Mouse (Mus musculus) heart, embryonic 12.5 days (tissue): Measurements from ENCODE around the gene Dalrd3. TPM values are rescaled to one million over a fixed set of nuclear protein-coding genes. Genes with fewer than 3 reads are reported as not detected.

ENCODE experiments used
- ATAC-seq: fragments of 200-750 bp; cut with Nextera tagmentation; 2 replicates; pipeline ENCODE4 v1.8.0; 2017; ENCODE audit warnings: moderate TSS enrichment, moderate library complexity; ENCODE audit not compliant: insufficient number of reproducible peaks, low FRiP score
- H3K27ac ChIP-seq: fragments of 300-500 bp; sonication (generic); 2 replicates; pipeline ENCODE4 v1.5.1; 2016; ENCODE audit warnings: mild to moderate bottlenecking, moderate library complexity; ENCODE audit not compliant: poor library complexity, severe bottlenecking
- H3K27me3 ChIP-seq: fragments of 300-500 bp; sonication (generic); replicated peaks from 2 replicates; pipeline ENCODE4 v1.6.1; 2016; ENCODE audit warnings: mild to moderate bottlenecking, moderate library complexity
- H3K36me3 ChIP-seq: fragments of 300-500 bp; sonication (generic); 2 replicates; pipeline ENCODE4 v1.6.1; 2016; ENCODE audit warnings: mild to moderate bottlenecking, moderate library complexity
- H3K4me1 ChIP-seq: fragments of 300-500 bp; sonication (generic); replicated peaks from 2 replicates; pipeline ENCODE4 v1.6.1; 2016; ENCODE audit warnings: mild to moderate bottlenecking
- H3K4me2 ChIP-seq: fragments of 300-500 bp; sonication (generic); 2 replicates; pipeline ENCODE4 v1.6.1; 2016; ENCODE audit warnings: mild to moderate bottlenecking, moderate library complexity
- H3K4me3 ChIP-seq: fragments of 300-500 bp; sonication (generic); 2 replicates; pipeline ENCODE4 v1.5.1; 2016; ENCODE audit warnings: mild to moderate bottlenecking
- H3K9ac ChIP-seq: fragments of 300-500 bp; sonication (generic); 2 replicates; pipeline ENCODE4 v1.6.1; 2016; ENCODE audit warnings: mild to moderate bottlenecking, moderate library complexity
- H3K9me3 ChIP-seq: fragments of 300-500 bp; sonication (generic); replicated peaks from 2 replicates; pipeline ENCODE4 v1.6.1; 2016; ENCODE audit warnings: mild to moderate bottlenecking, moderate library complexity
- WGBS: fragments of 180-500 bp; shearing (Covaris S2); methylation state at CpG from one replicate; pipeline ENCODE4 v1.1.7; 2016; 5-methylcytosine and 5-hydroxymethylcytosine counted together
- polyA plus RNA-seq: library from polyadenylated mRNA; unstranded; fragments of >200 nt; fragmentation: Nextera tagmentation; extraction: Ambion mirVana; gene quantifications from 2 replicates; pipeline ENCODE4 v1.2.1, GENCODE M21; 2016

The Dalrd3 gene
- polyA plus RNA-seq, 1 experiment from 2014 or later, result 91.4 TPM

GRCm38 (mm10) chr9:108573774-108574690 is 4.3 kb downstream of the Dalrd3 start:
- Histone ChIP-seq H3K4me2 (no peak overlapping the region), H3K4me1 (peaks cover 53% of the 10 kb centered on the region), H3K9ac (no peak overlapping the region), H3K4me3 (no peak overlapping the region), H3K27me3 (no peaks in the 10 kb centered on the region), H3K27ac (no peak overlapping the region), H3K36me3 (peaks cover 50% of the 10 kb centered on the region), H3K9me3 (no peaks in the 10 kb centered on the region)
- WGBS, result 54% methylated on average over 24 of the region's 26 CpGs
- no peak for ATAC-seq

- H3K27me3 ChIP-seq, result no peaks in the 10 kb centered on the region
- H3K9ac ChIP-seq, result peak overlapping the region; percentile 20; the same call in 1 of the 2 replicates
- H3K4me3 ChIP-seq, result no peak overlapping the region
- ATAC-seq, result no peak
- H3K4me1 ChIP-seq, result peaks cover 59% of the 10 kb centered on the region
- H3K27ac ChIP-seq, result no peak overlapping the region
- peaks cover 50% of the 10 kb centered on the region for H3K36me3 ChIP-seq
- WGBS, result 90% methylated on average over 12 of the region's 12 CpGs
- H3K4me2 ChIP-seq, result no peak overlapping the region
- no peaks in the 10 kb centered on the region for H3K9me3 ChIP-seq
Observed at GRCm38 (mm10) chr9:108574921-108575320, 5.2 kb downstream of the Dalrd3 start.

- H3K4me2 ChIP-seq, result no peak overlapping the region
- H3K36me3 ChIP-seq, result peaks cover 51% of the 10 kb centered on the region
- no peaks in the 10 kb centered on the region for H3K9me3 ChIP-seq
- H3K9ac ChIP-seq, result peak overlapping the region; percentile 20; the same call in 1 of the 2 replicates
- WGBS, result 87% methylated on average over 37 of the region's 37 CpGs
- no peaks in the 10 kb centered on the region for H3K27me3 ChIP-seq
- H3K27ac ChIP-seq, result no peak overlapping the region
- ATAC-seq, result no peak
- H3K4me3 ChIP-seq, result no peak overlapping the region
- peaks cover 54% of the 10 kb centered on the region for H3K4me1 ChIP-seq
Observed at GRCm38 (mm10) chr9:108575321-108576297, 5.9 kb downstream of the Dalrd3 start.

- H3K4me1 ChIP-seq, result peaks cover 50% of the 10 kb centered on the region
Observed at GRCm38 (mm10) chr9:108577025-108577424, 7.3 kb downstream of the Dalrd3 start.

GRCm38 (mm10) chr9:108577934-108578544 is 8.4 kb downstream of the Dalrd3 start:
- H3K36me3 ChIP-seq, result peaks cover 47% of the 10 kb centered on the region
- H3K27ac ChIP-seq, result peak overlapping the region; percentile 89
- peak overlapping the region; percentile 85 for H3K4me3 ChIP-seq
- H3K27me3 ChIP-seq, result no peaks in the 10 kb centered on the region
- H3K4me2 ChIP-seq, result peak overlapping the region; percentile 73
- no peak for ATAC-seq
- peak overlapping the region; percentile 92 for H3K9ac ChIP-seq
- H3K9me3 ChIP-seq, result no peaks in the 10 kb centered on the region
- H3K4me1 ChIP-seq, result peaks cover 56% of the 10 kb centered on the region
- WGBS, result 0% methylated on average over 24 of the region's 24 CpGs

More at GRCm38 (mm10) chr9:108577025-108577424, 7.3 kb downstream of the Dalrd3 start:
- H3K27me3 ChIP-seq, result no peaks in the 10 kb centered on the region
- H3K36me3 ChIP-seq, result peaks cover 51% of the 10 kb centered on the region
- no peak for ATAC-seq
- H3K4me3 ChIP-seq, result peak overlapping the region; percentile 85
- no peaks in the 10 kb centered on the region for H3K9me3 ChIP-seq
- WGBS, result 65% methylated on average over 6 of the region's 6 CpGs
- H3K4me2 ChIP-seq, result peak overlapping the region; percentile 73
- H3K27ac ChIP-seq, result no peak overlapping the region
- H3K9ac ChIP-seq, result peak overlapping the region; percentile 92

- Histone ChIP-seq H3K4me1 (peaks cover 59% of the 10 kb centered on the region), H3K27me3 (no peaks in the 10 kb centered on the region), H3K4me2 (peak within 1 kb of the TSS; percentile 73), H3K36me3 (peaks cover 41% of the 10 kb centered on the region), H3K9ac (peak within 1 kb of the TSS; percentile 92), H3K27ac (peak within 1 kb of the TSS; percentile 89), H3K9me3 (no peaks in the 10 kb centered on the region), H3K4me3 (peak within 1 kb of the TSS; percentile 85)
- WGBS, result 6% methylated on average over 51 of the region's 51 CpGs
- peak; percentile 96 for ATAC-seq
Observed at GRCm38 (mm10) chr9:108578545-108579343, 9.1 kb downstream of the Dalrd3 start, which contains the start of gene Wdr6. Gene Wdr6 (minus strand): TSS chr9:108578739.

- H3K27ac ChIP-seq, result peak overlapping the region; percentile 81
- peak overlapping the region; percentile 73 for H3K4me2 ChIP-seq
- peak overlapping the region; percentile 67 for H3K9ac ChIP-seq
- no peak for ATAC-seq
- WGBS, result 46% methylated on average over 5 of the region's 5 CpGs
- H3K9me3 ChIP-seq, result no peaks in the 10 kb centered on the region
- H3K36me3 ChIP-seq, result peaks cover 41% of the 10 kb centered on the region
- H3K27me3 ChIP-seq, result no peaks in the 10 kb centered on the region
- peak overlapping the region; percentile 85 for H3K4me3 ChIP-seq
- H3K4me1 ChIP-seq, result peaks cover 58% of the 10 kb centered on the region
Observed at GRCm38 (mm10) chr9:108579344-108579690, 9.6 kb downstream of the Dalrd3 start.

- Histone ChIP-seq H3K9me3 (no peaks in the 10 kb centered on the region), H3K9ac (peak overlapping the region; percentile 50; the same call in 1 of the 2 replicates), H3K36me3 (no peaks in the 10 kb centered on the region), H3K4me1 (peaks cover 54% of the 10 kb centered on the region), H3K4me2 (peak overlapping the region; percentile 63), H3K27me3 (no peaks in the 10 kb centered on the region), H3K27ac (peak overlapping the region; percentile 93), H3K4me3 (peak overlapping the region; percentile 33)
- ATAC-seq, result peak; percentile 92
- WGBS, result 2% methylated on average over 14 of the region's 14 CpGs
Observed at GRCm38 (mm10) chr9:108587571-108588180, 18.0 kb downstream of the Dalrd3 start.

GRCm38 (mm10) chr9:108589229-108589628 is 19.5 kb downstream of the Dalrd3 start:
- 66% methylated on average over 5 of the region's 5 CpGs for WGBS
- Histone ChIP-seq H3K27me3 (no peaks in the 10 kb centered on the region), H3K9me3 (no peaks in the 10 kb centered on the region), H3K4me2 (no peak overlapping the region), H3K27ac (peak overlapping the region; percentile 93), H3K4me1 (peaks cover 45% of the 10 kb centered on the region), H3K9ac (0 out of 2 replicates have a peak overlapping the region, but pooled peaks have one; percentile 25), H3K4me3 (no peak overlapping the region), H3K36me3 (peaks cover 4% of the 10 kb centered on the region; the same call in 1 of the 2 replicates)
- ATAC-seq, result no peak
